In the genomic region with DNA sequence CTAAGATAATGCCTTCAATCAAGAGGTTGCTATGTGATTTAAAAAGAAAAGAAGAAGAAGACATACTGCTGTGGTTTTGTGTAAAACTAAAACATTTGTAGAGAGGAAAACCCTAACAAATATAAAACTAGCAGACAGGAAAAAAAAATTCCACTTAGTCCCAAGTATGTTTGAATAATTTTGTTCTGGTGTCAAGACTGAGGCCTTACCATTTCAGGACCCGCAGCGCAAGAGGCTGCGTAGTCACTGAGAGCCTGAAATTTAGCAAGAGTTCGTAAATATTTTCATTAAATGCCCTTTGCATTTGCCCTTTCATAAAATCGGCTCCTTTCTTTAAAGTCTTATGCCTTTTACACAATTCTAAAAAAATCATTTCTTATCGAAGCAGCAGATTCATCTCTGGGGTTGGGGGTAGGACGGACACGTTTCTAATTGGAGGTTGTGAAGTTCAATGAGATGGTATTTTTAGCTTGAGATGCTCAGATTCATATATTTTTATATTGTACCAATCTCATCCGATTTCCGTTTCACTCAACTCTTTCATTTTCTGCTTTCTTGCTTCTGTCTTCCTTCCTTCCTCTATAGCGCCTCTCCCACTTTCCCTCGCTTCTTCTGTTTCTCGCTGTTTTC, we compare ENCODE assay signal across 8 mouse cellular contexts.
DNase-seq lines count a peak whose midpoint lies in the region; ATAC-seq and TF ChIP-seq lines count a peak whose summit lies in the region.
"Had no signal": no experiment of that assay in that cellular context is flagged by ENCODE, and none has a peak within 500 bp of the region (broad histone marks: within the 10 kb centered on the region; RNA-seq: fewer than 3 reads in every experiment).

No protein-coding gene starts in this region.

- WGBS in intestine, embryonic 14.5 days = 5% methylated on average over 13 of the region's 13 CpGs
- 6% methylated on average over 13 of the region's 13 CpGs for WGBS in intestine, embryonic 15.5 days
- WGBS in forebrain, embryonic 15.5 days = 1% methylated on average over 13 of the region's 13 CpGs
- 4% methylated on average over 13 of the region's 13 CpGs for WGBS in midbrain, embryonic 14.5 days

- no peak for DNase-seq in intestine, embryonic 14.5 days (ENCODE audit: low spot score)
- DNase-seq in midbrain, embryonic 14.5 days = peak; percentile 61
- no peak for DNase-seq in adrenal gland, postnatal 36 days
- DNase-seq in ovary, postnatal 36 days (ENCODE audit: low spot score) = no peak

- no peaks in the 10 kb centered on the region; the same call in 1 of the 2 replicates for H3K9me3 ChIP-seq in intestine, embryonic 14.5 days (ENCODE audit: control insufficient read depth, low read length)
- H3K9me3 ChIP-seq in intestine, embryonic 15.5 days = no peaks in the 10 kb centered on the region
- H3K9me3 ChIP-seq in forebrain, embryonic 15.5 days = no peaks in the 10 kb centered on the region
- H3K9me3 ChIP-seq in midbrain, embryonic 14.5 days (ENCODE audit: control insufficient read depth, low read length) = no peaks in the 10 kb centered on the region

- no peak overlapping the region for H3K27ac ChIP-seq in intestine, embryonic 14.5 days (ENCODE audit: low read depth)
- H3K27ac ChIP-seq in intestine, embryonic 15.5 days = no peak overlapping the region
- H3K27ac ChIP-seq in cortical plate, adult 2 months (ENCODE audit: insufficient read depth, low read length) = peak overlapping the region; percentile 95
- H3K27ac ChIP-seq in forebrain, embryonic 15.5 days (replicated peaks) = peak overlapping the region; percentile 100
- H3K27ac ChIP-seq in midbrain, embryonic 14.5 days (replicated peaks; ENCODE audit: low read depth, low read length) = peak overlapping the region; percentile 100
- H3K27ac ChIP-seq: liver, embryonic 14.5 days had no signal

- H3K9ac ChIP-seq in intestine, embryonic 14.5 days (ENCODE audit: low read length) = no peak overlapping the region
- H3K9ac ChIP-seq in intestine, embryonic 15.5 days = no peak overlapping the region
- H3K9ac ChIP-seq in forebrain, embryonic 15.5 days (replicated peaks) = peak overlapping the region; percentile 100
- H3K9ac ChIP-seq in midbrain, embryonic 14.5 days (replicated peaks; ENCODE audit: low read length) = peak overlapping the region; percentile 100
- H3K9ac ChIP-seq: liver, embryonic 14.5 days had no signal

- H3K4me2 ChIP-seq in intestine, embryonic 14.5 days (ENCODE audit: low read length) = peak overlapping the region; percentile 3; the same call in 1 of the 2 replicates
- H3K4me2 ChIP-seq in intestine, embryonic 15.5 days (replicated peaks) = no peak overlapping the region
- peak overlapping the region; percentile 65 for H3K4me2 ChIP-seq in forebrain, embryonic 15.5 days (replicated peaks)
- H3K4me2 ChIP-seq in midbrain, embryonic 14.5 days (ENCODE audit: low read length) = peak overlapping the region; percentile 86

- no peaks in the 10 kb centered on the region for H3K36me3 ChIP-seq in intestine, embryonic 14.5 days (ENCODE audit: control insufficient read depth, insufficient read depth, low read length)
- no peaks in the 10 kb centered on the region for H3K36me3 ChIP-seq in intestine, embryonic 15.5 days
- H3K36me3 ChIP-seq in forebrain, embryonic 15.5 days = no peaks in the 10 kb centered on the region
- H3K36me3 ChIP-seq in midbrain, embryonic 14.5 days (ENCODE audit: control insufficient read depth, insufficient read depth, low read length) = no peaks in the 10 kb centered on the region

- H3K4me1 ChIP-seq in intestine, embryonic 14.5 days (replicated peaks; ENCODE audit: control insufficient read depth, insufficient read depth, low read length) = peaks cover 3% of the 10 kb centered on the region; the same call in 1 of the 2 replicates
- peaks cover 10% of the 10 kb centered on the region; the same call in 1 of the 2 replicates for H3K4me1 ChIP-seq in intestine, embryonic 15.5 days (replicated peaks)
- H3K4me1 ChIP-seq in cortical plate, adult 2 months (ENCODE audit: control insufficient read depth, insufficient read depth, low read length) = no peaks in the 10 kb centered on the region
- no peaks in the 10 kb centered on the region for H3K4me1 ChIP-seq in forebrain, embryonic 15.5 days
- no peaks in the 10 kb centered on the region for H3K4me1 ChIP-seq in midbrain, embryonic 14.5 days (ENCODE audit: control insufficient read depth, insufficient read depth, low read length)

- H3K4me3 ChIP-seq in intestine, embryonic 14.5 days (ENCODE audit: low read depth, low read length) = no peak overlapping the region
- H3K4me3 ChIP-seq in intestine, embryonic 15.5 days (replicated peaks) = no peak overlapping the region
- H3K4me3 ChIP-seq in cortical plate, adult 2 months (ENCODE audit: insufficient read depth, low read length) = peak overlapping the region; percentile 74
- H3K4me3 ChIP-seq in forebrain, embryonic 15.5 days = peak overlapping the region; percentile 78
- peak overlapping the region; percentile 86 for H3K4me3 ChIP-seq in midbrain, embryonic 14.5 days (replicated peaks; ENCODE audit: low read depth, low read length)

- TF ChIP-seq POLR2A in cortical plate, adult 2 months (IDR thresholded peaks at IDR 0.05; ENCODE audit: extremely low read depth, insufficient read depth, low read length) = no peak

- no peak for TF ChIP-seq CTCF in cortical plate, adult 2 months (IDR thresholded peaks at IDR 0.05; ENCODE audit: extremely low read depth, insufficient read depth, low read length)

- no peak for ATAC-seq in intestine, embryonic 14.5 days (replicated peaks; ENCODE audit: low FRiP score, low TSS enrichment, low read depth)
- no peak for ATAC-seq in intestine, embryonic 15.5 days
- no peak for ATAC-seq in forebrain, embryonic 15.5 days (replicated peaks)
- no peak for ATAC-seq in midbrain, embryonic 14.5 days (ENCODE audit: low FRiP score, low TSS enrichment)

- peaks cover 90% of the 10 kb centered on the region for H3K27me3 ChIP-seq in intestine, embryonic 14.5 days (replicated peaks; ENCODE audit: control insufficient read depth, insufficient read depth, low read length)
- peaks cover 78% of the 10 kb centered on the region for H3K27me3 ChIP-seq in intestine, embryonic 15.5 days (replicated peaks)
- no peaks in the 10 kb centered on the region for H3K27me3 ChIP-seq in forebrain, embryonic 15.5 days
- H3K27me3 ChIP-seq in midbrain, embryonic 14.5 days (ENCODE audit: control insufficient read depth, insufficient read depth, low read length) = no peaks in the 10 kb centered on the region; the same call in 1 of the 2 replicates

Comparison
In these comparisons a context has a peak if more than half of its experiments do, and no peak if none do; other contexts are left out.
1. H3K27ac ChIP-seq: peak in cortical plate, adult 2 months (single experiment), forebrain, embryonic 15.5 days (single experiment) and midbrain, embryonic 14.5 days (single experiment); none in intestine, embryonic 14.5 days (single experiment) and intestine, embryonic 15.5 days (single experiment).
2. H3K4me3 ChIP-seq: peak in cortical plate, adult 2 months (single experiment), forebrain, embryonic 15.5 days (single experiment) and midbrain, embryonic 14.5 days (single experiment); none in intestine, embryonic 14.5 days (single experiment) and intestine, embryonic 15.5 days (single experiment).
3. H3K9ac ChIP-seq: peak in forebrain, embryonic 15.5 days (single experiment) and midbrain, embryonic 14.5 days (single experiment); none in intestine, embryonic 14.5 days (single experiment) and intestine, embryonic 15.5 days (single experiment).